19 mouse cellular contexts compared by ENCODE assay signal in genomic region chr13:90896821-90897220, GRCm38 (mm10). TPM values are rescaled to one million over a fixed set of nuclear protein-coding genes. Genes with fewer than 3 reads are reported as not detected.
DNase-seq lines count a peak whose midpoint lies in the region; ATAC-seq lines count a peak whose summit lies in the region.
"Had no signal": no experiment of that assay in that cellular context is flagged by ENCODE, and none has a peak within 500 bp of the region (broad histone marks: within the 10 kb centered on the region; RNA-seq: fewer than 3 reads in every experiment).

No protein-coding gene starts in this region.

- no peak overlapping the region for H3K9ac ChIP-seq in hindbrain, embryonic 16.5 days (ENCODE audit: low read depth, low read length)
- H3K9ac ChIP-seq in hindbrain, embryonic 14.5 days = no peak overlapping the region
- H3K9ac ChIP-seq in forebrain, embryonic 11.5 days (ENCODE audit: low read length) = no peak overlapping the region
- H3K9ac ChIP-seq: heart, embryonic 12.5 days; hindbrain, embryonic 12.5 days; liver, embryonic 13.5 days; lung, embryonic 14.5 days; midbrain, embryonic 13.5 days; neural tube, embryonic 12.5 days had no signal

- DNase-seq in cerebellum, postnatal 10 days = peak; percentile 30 to 41
- DNase-seq in cerebellum, adult 9-10 months = no peak
- DNase-seq in hindbrain, embryonic 14.5 days (ENCODE audit: low spot score) = no peak
- DNase-seq in right cerebral cortex, postnatal 25 days = peak; percentile 0
- no peak for DNase-seq in right cerebral cortex, postnatal 14 days
- DNase-seq in forebrain, embryonic 11.5 days (ENCODE audit: low spot score) = no peak
- DNase-seq: heart, postnatal 10 days; kidney, adult 8-10 months; kidney, postnatal 14 days; liver, embryonic 13.5 days; lung, embryonic 14.5 days; thymus, postnatal 25 days had no signal

- H3K9me3 ChIP-seq in hindbrain, embryonic 16.5 days (ENCODE audit: control insufficient read depth, low read length) = no peaks in the 10 kb centered on the region
- H3K9me3 ChIP-seq in hindbrain, embryonic 14.5 days (ENCODE audit: control insufficient read depth, low read length) = no peaks in the 10 kb centered on the region
- no peaks in the 10 kb centered on the region for H3K9me3 ChIP-seq in forebrain, embryonic 11.5 days (ENCODE audit: control insufficient read depth, low read length)
- H3K9me3 ChIP-seq: hindbrain, embryonic 12.5 days; liver, embryonic 13.5 days; midbrain, embryonic 13.5 days; neural tube, embryonic 12.5 days had no signal

- WGBS in hindbrain, embryonic 16.5 days = 83% methylated on average over 12 of the region's 12 CpGs
- 92% methylated on average over 12 of the region's 12 CpGs for WGBS in hindbrain, embryonic 14.5 days
- 88% methylated on average over 12 of the region's 12 CpGs for WGBS in forebrain, embryonic 11.5 days

- no peak overlapping the region for H3K4me3 ChIP-seq in hindbrain, embryonic 16.5 days (ENCODE audit: low read length)
- no peak overlapping the region for H3K4me3 ChIP-seq in hindbrain, embryonic 14.5 days (replicated peaks; ENCODE audit: low read length)
- no peak overlapping the region for H3K4me3 ChIP-seq in forebrain, embryonic 11.5 days (ENCODE audit: low read depth, low read length)
- H3K4me3 ChIP-seq: heart, embryonic 12.5 days; hindbrain, embryonic 12.5 days; liver, embryonic 13.5 days; midbrain, embryonic 13.5 days; neural tube, embryonic 12.5 days had no signal

- peak; percentile 31; the same call in 1 of the 2 replicates for ATAC-seq in hindbrain, embryonic 16.5 days
- no peak for ATAC-seq in hindbrain, embryonic 14.5 days (ENCODE audit: low FRiP score)
- no peak for ATAC-seq in forebrain, embryonic 11.5 days (replicated peaks; ENCODE audit: low FRiP score)

- H3K4me2 ChIP-seq in hindbrain, embryonic 16.5 days (ENCODE audit: low read length) = no peak overlapping the region
- H3K4me2 ChIP-seq in hindbrain, embryonic 14.5 days (replicated peaks) = no peak overlapping the region
- no peak overlapping the region for H3K4me2 ChIP-seq in forebrain, embryonic 11.5 days (ENCODE audit: low read depth, low read length, severe bottlenecking)
- H3K4me2 ChIP-seq: heart, embryonic 12.5 days; hindbrain, embryonic 12.5 days; liver, embryonic 13.5 days; lung, embryonic 14.5 days; midbrain, embryonic 13.5 days; neural tube, embryonic 12.5 days had no signal

- H3K36me3 ChIP-seq in hindbrain, embryonic 16.5 days (ENCODE audit: control insufficient read depth, insufficient read depth, low read length) = no peaks in the 10 kb centered on the region
- no peaks in the 10 kb centered on the region for H3K36me3 ChIP-seq in hindbrain, embryonic 14.5 days (replicated peaks; ENCODE audit: control insufficient read depth, insufficient read depth)
- H3K36me3 ChIP-seq in forebrain, embryonic 11.5 days (ENCODE audit: control insufficient read depth, insufficient read depth, low read length) = no peaks in the 10 kb centered on the region
- H3K36me3 ChIP-seq: heart, embryonic 12.5 days; hindbrain, embryonic 12.5 days; liver, embryonic 13.5 days; midbrain, embryonic 13.5 days; neural tube, embryonic 12.5 days had no signal

- H3K27ac ChIP-seq in hindbrain, embryonic 16.5 days (ENCODE audit: low read depth, low read length) = no peak overlapping the region
- H3K27ac ChIP-seq in hindbrain, embryonic 14.5 days = no peak overlapping the region
- H3K27ac ChIP-seq in forebrain, embryonic 11.5 days (ENCODE audit: low read depth, low read length) = no peak overlapping the region
- H3K27ac ChIP-seq: hindbrain, embryonic 12.5 days; liver, embryonic 13.5 days; midbrain, embryonic 13.5 days; neural tube, embryonic 12.5 days had no signal

- no peaks in the 10 kb centered on the region; the same call in 1 of the 2 replicates for H3K4me1 ChIP-seq in hindbrain, embryonic 16.5 days (ENCODE audit: control insufficient read depth, insufficient read depth, low read depth, low read length)
- no peaks in the 10 kb centered on the region for H3K4me1 ChIP-seq in hindbrain, embryonic 14.5 days (replicated peaks; ENCODE audit: control insufficient read depth, insufficient read depth, low read length)
- no peaks in the 10 kb centered on the region for H3K4me1 ChIP-seq in forebrain, embryonic 11.5 days (replicated peaks; ENCODE audit: control insufficient read depth, insufficient read depth, low read length)
- H3K4me1 ChIP-seq: heart, embryonic 12.5 days; hindbrain, embryonic 12.5 days; liver, embryonic 13.5 days; midbrain, embryonic 13.5 days; neural tube, embryonic 12.5 days had no signal

- H3K27me3 ChIP-seq in hindbrain, embryonic 16.5 days (replicated peaks; ENCODE audit: control insufficient read depth, insufficient read depth, low read length) = no peaks in the 10 kb centered on the region
- H3K27me3 ChIP-seq in hindbrain, embryonic 14.5 days (ENCODE audit: control insufficient read depth, insufficient read depth, low read length) = no peaks in the 10 kb centered on the region
- H3K27me3 ChIP-seq in forebrain, embryonic 11.5 days (ENCODE audit: control insufficient read depth, insufficient read depth, low read length) = no peaks in the 10 kb centered on the region
- H3K27me3 ChIP-seq: heart, embryonic 12.5 days; hindbrain, embryonic 12.5 days; liver, embryonic 13.5 days; midbrain, embryonic 13.5 days; neural tube, embryonic 12.5 days had no signal

RNA-seq across cellular contexts. Expression of gene Atp6ap1l, which starts 8.3 kb away (rescaled TPM):
- 0.21 and 0.59 TPM in 2 replicates for polyA plus RNA-seq in hindbrain, embryonic 16.5 days (2015; fragmentation: Nextera tagmentation; extraction: Ambion mirVana)
- polyA plus RNA-seq in hindbrain, embryonic 14.5 days (2014; fragmentation: Nextera tagmentation; extraction: Ambion mirVana) = 0.76 and 0.98 TPM in 2 replicates
- polyA plus RNA-seq in forebrain, embryonic 11.5 days (2014; fragmentation: Nextera tagmentation; extraction: Ambion mirVana) = 0.45 and 1.3 TPM in 2 replicates
- polyA plus RNA-seq: intestine, embryonic 14.5 days; liver, embryonic 13.5 days; lung, embryonic 14.5 days; stomach, embryonic 14.5 days had no signal

RNA-seq across cellular contexts. Expression of gene Rps23, which starts 25.9 kb away (rescaled TPM):
- polyA plus RNA-seq in hindbrain, embryonic 16.5 days (2015; fragmentation: Nextera tagmentation; extraction: Ambion mirVana) = 78.4 and 85.6 TPM in 2 replicates
- 132 and 156 TPM in 2 replicates for polyA plus RNA-seq in hindbrain, embryonic 14.5 days (2014; fragmentation: Nextera tagmentation; extraction: Ambion mirVana)
- 184 and 225 TPM in 2 replicates for polyA plus RNA-seq in forebrain, embryonic 11.5 days (2014; fragmentation: Nextera tagmentation; extraction: Ambion mirVana)

Comparison
In these comparisons a context has a peak if more than half of its experiments do, and no peak if none do; other contexts are left out.
1. DNase-seq: peak in cerebellum, postnatal 10 days (2 of 2) and right cerebral cortex, postnatal 25 days (single experiment); none in cerebellum, adult 9-10 months (single experiment), hindbrain, embryonic 14.5 days (single experiment), right cerebral cortex, postnatal 14 days (single experiment) and forebrain, embryonic 11.5 days (single experiment).